26 mouse cellular contexts compared by ENCODE assay signal in genomic region chr11:16958520-16958919, GRCm38 (mm10). TPM values are rescaled to one million over a fixed set of nuclear protein-coding genes. Genes with fewer than 3 reads are reported as not detected.
DNase-seq lines count a peak whose midpoint lies in the region; ATAC-seq and TF ChIP-seq lines count a peak whose summit lies in the region.
"Had no signal": no experiment of that assay in that cellular context is flagged by ENCODE, and none has a peak within 500 bp of the region (broad histone marks: within the 10 kb centered on the region; RNA-seq: fewer than 3 reads in every experiment).

No protein-coding gene starts in this region.

- H3K4me3 ChIP-seq in MEL (ENCODE audit: control insufficient read depth in 1 of 2, insufficient read depth in 1 of 2, low read depth in 2 of 2, low read length in 2 of 2): no peak overlapping the region
- H3K4me3 ChIP-seq in liver, embryonic 12.5 days: no peak overlapping the region
- H3K4me3 ChIP-seq in forebrain, postnatal 0 days (ENCODE audit: low read depth, low read length): no peak overlapping the region
- H3K4me3 ChIP-seq: embryonic facial prominence, embryonic 13.5 days; heart, adult 2 months; heart, embryonic 13.5 days; layer of hippocampus, adult 2 months; limb, embryonic 10.5 days had no signal

- H3K27ac ChIP-seq in MEL (ENCODE audit: control insufficient read depth, low read depth, low read length): no peak overlapping the region
- H3K27ac ChIP-seq in liver, embryonic 12.5 days: no peak overlapping the region
- H3K27ac ChIP-seq in forebrain, postnatal 0 days (ENCODE audit: low read depth, low read length): no peak overlapping the region
- H3K27ac ChIP-seq: embryonic facial prominence, embryonic 13.5 days; heart, adult 2 months; heart, embryonic 13.5 days; layer of hippocampus, adult 2 months; limb, embryonic 10.5 days; macrophage had no signal

- TF ChIP-seq RAD21 in MEL (IDR thresholded peaks at IDR 0.05; ENCODE audit: low read depth, low read length): no peak

- no peak overlapping the region for H3K9ac ChIP-seq in MEL (ENCODE audit: control insufficient read depth, low read depth, low read length, poor library complexity, severe bottlenecking)
- no peak overlapping the region for H3K9ac ChIP-seq in liver, embryonic 12.5 days
- no peak overlapping the region for H3K9ac ChIP-seq in forebrain, postnatal 0 days
- H3K9ac ChIP-seq: embryonic facial prominence, embryonic 13.5 days; heart, embryonic 13.5 days had no signal

- TF ChIP-seq POLR2A in MEL (IDR thresholded peaks at IDR 0.05; ENCODE audit: control insufficient read depth in 1 of 2, insufficient read depth in 1 of 2, low read depth in 1 of 2, low read length in 2 of 2, poor library complexity in 1 of 2): no peak

- no peak overlapping the region for H3K4me2 ChIP-seq in liver, embryonic 12.5 days
- H3K4me2 ChIP-seq in forebrain, postnatal 0 days (ENCODE audit: low read depth): no peak overlapping the region
- H3K4me2 ChIP-seq: embryonic facial prominence, embryonic 13.5 days; heart, embryonic 13.5 days; midbrain, embryonic 11.5 days had no signal

- peaks cover 20 to 24% of the 10 kb centered on the region in 2 experiments for H3K4me1 ChIP-seq in MEL (ENCODE audit: control insufficient read depth in 1 of 2, insufficient read depth in 2 of 2, low read length in 2 of 2)
- peaks cover 43% of the 10 kb centered on the region for H3K4me1 ChIP-seq in liver, embryonic 12.5 days
- H3K4me1 ChIP-seq in forebrain, postnatal 0 days (ENCODE audit: insufficient read depth): no peaks in the 10 kb centered on the region
- H3K4me1 ChIP-seq: embryonic facial prominence, embryonic 13.5 days; limb, embryonic 10.5 days had no signal

- H3K9me3 ChIP-seq in MEL (replicated peaks; ENCODE audit: insufficient read depth, low read length): no peaks in the 10 kb centered on the region
- H3K9me3 ChIP-seq in liver, embryonic 12.5 days (replicated peaks): no peaks in the 10 kb centered on the region
- H3K9me3 ChIP-seq in forebrain, postnatal 0 days (ENCODE audit: low read length): no peaks in the 10 kb centered on the region
- H3K9me3 ChIP-seq: embryonic facial prominence, embryonic 13.5 days; heart, embryonic 13.5 days; limb, embryonic 10.5 days had no signal

- peak; percentile 91 for ATAC-seq in liver, embryonic 12.5 days
- ATAC-seq in megakaryocyte-erythroid progenitor cell, adult 5-6 weeks (replicated peaks; ENCODE audit: low FRiP score, low TSS enrichment, poor library complexity, severe bottlenecking): peak; percentile 98
- no peak for ATAC-seq in forebrain, postnatal 0 days
- ATAC-seq: forebrain, embryonic 14.5 days; lung, postnatal 0 days; Patski had no signal

- H3K79me2 ChIP-seq in MEL (ENCODE audit: control insufficient read depth, insufficient read depth, low read length, poor library complexity): peaks cover 4% of the 10 kb centered on the region; the same call in 1 of the 2 replicates

- H3K36me3 ChIP-seq in MEL (ENCODE audit: control insufficient read depth in 1 of 2, insufficient read depth in 2 of 2, low read length in 2 of 2): peaks cover 0 to 37% of the 10 kb centered on the region in 2 experiments; a peak in 3 of 4 replicates
- peaks cover 21% of the 10 kb centered on the region for H3K36me3 ChIP-seq in liver, embryonic 12.5 days
- H3K36me3 ChIP-seq in forebrain, postnatal 0 days (ENCODE audit: insufficient read depth): no peaks in the 10 kb centered on the region
- H3K36me3 ChIP-seq: heart, embryonic 13.5 days had no signal

- DNase-seq in MEL (ENCODE audit: low read depth, low spot score): peak; percentile 69
- DNase-seq in c-Kit-positive CD71-positive TER-119-positive erythroid progenitor cells, embryonic 14.5 days (ENCODE audit: low spot score): peak; percentile 57
- no peak for DNase-seq in yolk sac, embryonic 10.5 days (ENCODE audit: low spot score)
- no peak for DNase-seq in urinary bladder, postnatal 10 days (ENCODE audit: low spot score)
- DNase-seq in forebrain, postnatal 0 days: no peak
- DNase-seq: adrenal gland, postnatal 36 days; cerebellum, adult 18-20 months; cerebellum, postnatal 25 days; gastrocnemius, postnatal 25 days; heart, adult 2 months; heart, postnatal 14 days; kidney, adult 8-10 months; kidney, postnatal 14 days; thymus, adult 2 months had no signal

- no peak for TF ChIP-seq CTCF in MEL (IDR thresholded peaks at IDR 0.05 in 2 of 3, conservative IDR thresholded peaks at IDR 0.05 in 1 of 3; ENCODE audit: control insufficient read depth in 1 of 3, insufficient read depth in 1 of 3, low read depth in 2 of 3, low read length in 3 of 3, poor library complexity in 1 of 3, severe bottlenecking in 1 of 3)
- TF ChIP-seq CTCF in forebrain, postnatal 0 days (IDR thresholded peaks at IDR 0.05; ENCODE audit: low read depth): no peak

- no peaks in the 10 kb centered on the region for H3K27me3 ChIP-seq in MEL (ENCODE audit: control insufficient read depth in 1 of 2, insufficient read depth in 2 of 2, low read length in 2 of 2)
- no peaks in the 10 kb centered on the region for H3K27me3 ChIP-seq in liver, embryonic 12.5 days (replicated peaks)
- no peaks in the 10 kb centered on the region for H3K27me3 ChIP-seq in forebrain, postnatal 0 days (ENCODE audit: insufficient read depth, low read length)
- H3K27me3 ChIP-seq: embryonic facial prominence, embryonic 13.5 days; heart, embryonic 13.5 days; Patski had no signal

- WGBS in liver, embryonic 12.5 days (ENCODE audit: insufficient replicate concordance): 20% methylated on average over 1 of the region's 1 CpGs
- WGBS in forebrain, postnatal 0 days: 95% methylated on average over 1 of the region's 1 CpGs

- peak; percentile 83 to 87 for TF ChIP-seq EP300 in MEL (IDR thresholded peaks at IDR 0.05; ENCODE audit: low read depth in 1 of 2, low read length in 2 of 2)

TF ChIP-seq in MEL, 35 proteins besides CTCF, POLR2A, EP300 and RAD21:
- peak; percentile 60 for TF ChIP-seq ETS1 (IDR thresholded peaks at IDR 0.05; ENCODE audit: low read depth, low read length)
- TF ChIP-seq ELF1 (IDR thresholded peaks at IDR 0.05; ENCODE audit: low read depth, low read length): no peak
- no peak for TF ChIP-seq ZMIZ1 (IDR thresholded peaks at IDR 0.05; ENCODE audit: low read depth, low read length)
- no peak for TF ChIP-seq RCOR1 (IDR thresholded peaks at IDR 0.05; ENCODE audit: low read depth, low read length)
- peak; percentile 92 for TF ChIP-seq GATA1 (IDR thresholded peaks at IDR 0.05; ENCODE audit: low read depth, low read length)
- TF ChIP-seq TCF12 (IDR thresholded peaks at IDR 0.05; ENCODE audit: low read depth, low read length): peak; percentile 42; the same call in 1 of the 2 replicates
- TF ChIP-seq UBTF (IDR thresholded peaks at IDR 0.05; ENCODE audit: borderline replicate concordance, insufficient read depth, low read depth, low read length): no peak
TF ChIP-seq in MEL: peak in this region for 3.

RNA-seq across cellular contexts. Expression of gene Fbxo48, which starts 7.3 kb away (rescaled TPM):
- 3.4 and 3.7 TPM in 2 replicates for total RNA-seq in MEL (2012; rRNA removed)
- polyA plus RNA-seq in MEL (2012; ENCODE audit: insufficient read depth in 1 of 2, insufficient read length in 2 of 2, low read depth in 1 of 2, low replicate concordance in 2 of 2, missing spikeins in 1 of 2): 1 to 10 TPM in 1 of 2 experiments, not detected in 1; 5.2 TPM
- polyA plus RNA-seq in liver, embryonic 12.5 days (2016; fragmentation: Nextera tagmentation; extraction: Ambion mirVana): 2.5 and 3.2 TPM in 2 replicates
- total RNA-seq in megakaryocyte-erythroid progenitor cell, adult 5-6 weeks (2014; fragmentation: Nextera tagmentation): 11.2 and 17.8 TPM in 2 replicates
- total RNA-seq in megakaryocyte-erythroid progenitor cell, adult 5-6 weeks (2017): 10.0 and 11.0 TPM in 2 replicates
- 1.7 and 2.1 TPM in 2 replicates for total RNA-seq in forebrain, postnatal 0 days (2014; rRNA removed)
- polyA plus RNA-seq in forebrain, postnatal 0 days (2015; fragmentation: Nextera tagmentation; extraction: Ambion mirVana): 0.21 and 0.39 TPM in 2 replicates
- polyA plus RNA-seq: liver, adult 2 months had no signal

Comparison
In these comparisons a context has a peak if more than half of its experiments do, and no peak if none do; other contexts are left out.
1. DNase-seq: peak in MEL (single experiment) and c-Kit-positive CD71-positive TER-119-positive erythroid progenitor cells, embryonic 14.5 days (single experiment); none in yolk sac, embryonic 10.5 days (single experiment), urinary bladder, postnatal 10 days (single experiment) and forebrain, postnatal 0 days (single experiment).